Mouse (Mus musculus): ENCODE data around the gene Sox13. TPM values are rescaled to one million over a fixed set of nuclear protein-coding genes. Genes with fewer than 3 reads are reported as not detected.

Sox13 gene
- total RNA-seq, 2 experiments from 2014 or later, result 8.9 to 12.4 TPM

DNA sequence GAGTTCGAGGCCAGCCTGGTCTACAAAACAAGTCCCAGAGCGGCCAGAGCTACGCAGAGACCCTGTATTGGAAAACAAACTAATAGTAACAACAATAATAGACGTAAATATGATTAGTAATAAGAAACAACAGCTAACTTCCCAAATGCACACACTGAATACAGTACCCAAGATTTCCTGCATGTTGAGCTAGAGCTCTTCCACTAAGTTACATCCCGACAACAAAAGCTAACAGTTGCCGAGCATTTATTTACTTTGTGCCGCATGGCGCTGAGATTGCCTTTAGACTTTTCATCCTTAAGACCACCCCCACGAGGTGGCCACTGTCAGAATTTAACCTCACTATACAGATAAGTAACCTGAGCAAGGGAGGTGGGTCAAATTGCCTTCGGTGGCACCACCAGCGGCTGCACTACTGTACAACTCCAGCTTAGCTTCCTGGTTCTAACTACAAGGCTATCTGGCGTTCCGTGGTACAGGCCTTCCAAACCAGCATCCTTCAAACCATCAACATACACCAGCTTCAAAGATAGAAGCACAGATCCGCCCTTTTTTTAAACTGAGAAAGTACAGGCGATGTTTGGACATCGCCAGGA lies 2.1 kb downstream of the Sox13 start:
- H3K4me3 ChIP-seq, result peak overlapping the region; percentile 94
- TF ChIP-seq CTCF (IDR thresholded peaks at IDR 0.05), result peak; percentile 28
- DNase-seq, result no peak
- intact Hi-C loops (cut with DNase I), result loop anchor here (2.0 kb wide), 1 partner anchor 39 kb away; no protein-coding TSS in a partner anchor
- peak overlapping the region; percentile 91 for H3K27ac ChIP-seq

DNA sequence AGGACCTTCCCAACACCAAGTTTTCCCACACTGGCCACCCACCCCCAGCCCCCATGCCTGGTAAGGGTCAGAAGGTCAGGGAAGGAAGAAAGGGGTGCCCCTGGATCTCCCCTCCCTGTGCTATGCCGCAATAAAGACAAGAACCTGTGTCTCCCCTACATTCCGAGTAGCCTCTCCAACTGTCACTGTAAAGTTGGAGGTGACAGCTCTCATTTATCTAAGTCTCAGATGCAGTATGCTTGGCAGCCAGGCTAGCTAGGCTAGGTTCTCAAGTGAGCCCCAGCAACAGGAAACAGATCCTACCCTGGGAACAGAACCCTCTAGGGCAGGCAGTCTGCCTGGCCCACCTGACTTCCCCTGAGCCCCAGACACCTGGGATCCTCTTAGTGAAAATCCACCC lies 3.1 kb downstream of the Sox13 start:
- TF ChIP-seq CTCF (IDR thresholded peaks at IDR 0.05), result no peak
- H3K4me3 ChIP-seq, result peak overlapping the region; percentile 94
- peak overlapping the region; percentile 91 for H3K27ac ChIP-seq
- DNase-seq, result no peak
- intact Hi-C loops (cut with DNase I), result no loop called here

DNA sequence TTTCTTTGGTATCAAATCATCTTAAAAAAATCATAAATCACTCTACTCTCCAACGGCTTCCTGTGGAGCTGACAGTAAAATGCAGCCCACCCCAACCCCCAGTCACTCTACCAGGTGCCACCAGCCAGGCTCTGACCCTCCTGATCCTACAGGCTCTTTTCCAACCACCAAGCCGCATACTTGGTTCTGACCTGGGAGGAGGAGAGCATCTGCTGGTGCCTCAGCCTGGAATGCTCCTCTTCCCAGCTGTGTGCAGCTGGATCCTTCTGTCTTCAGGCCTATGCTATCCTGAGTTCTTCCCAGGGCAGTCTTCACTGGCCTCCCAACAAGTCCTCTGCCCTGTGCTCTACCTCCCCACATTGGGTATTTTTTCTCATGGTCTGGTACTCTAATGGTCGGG lies 3.7 kb downstream of the Sox13 start:
- Histone ChIP-seq H3K27ac (peak overlapping the region; percentile 91), H3K4me3 (peak overlapping the region; percentile 94)
- no peak for DNase-seq
- TF ChIP-seq CTCF (IDR thresholded peaks at IDR 0.05), result no peak
- intact Hi-C loops (cut with DNase I), result no loop called here

DNA sequence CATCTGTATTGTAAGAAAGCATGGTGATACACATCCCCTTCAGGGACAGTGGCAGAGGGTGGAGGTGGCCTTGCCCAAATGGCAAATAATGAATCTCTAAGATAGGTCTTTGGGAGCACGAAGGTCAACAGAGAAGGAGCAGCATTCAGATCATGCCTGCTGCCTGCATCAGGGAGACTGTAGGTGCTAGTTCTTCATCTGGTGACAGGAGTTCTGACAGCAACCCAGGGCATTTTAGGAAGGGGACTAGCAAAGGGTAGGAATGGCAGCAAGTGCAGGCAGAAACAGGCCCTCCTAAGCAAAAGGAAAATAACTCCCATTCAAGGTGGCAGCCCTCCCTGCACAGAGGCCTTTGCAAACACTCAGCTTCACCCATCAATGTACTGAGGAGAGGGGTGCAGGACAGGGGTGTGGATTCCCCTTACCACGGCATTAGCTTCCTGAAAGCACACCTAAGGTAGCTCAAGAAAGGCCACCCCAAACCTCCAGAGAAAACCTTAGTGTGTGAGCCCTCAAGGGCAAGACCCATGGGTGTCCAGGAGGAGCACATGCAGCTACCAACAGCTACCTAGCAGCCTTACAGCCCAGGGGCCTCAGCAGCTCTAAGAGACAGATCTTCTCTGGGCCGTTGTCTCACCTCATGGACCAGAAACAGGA lies 4.9 kb downstream of the Sox13 start:
- Histone ChIP-seq H3K4me3 (peak overlapping the region; percentile 73), H3K27ac (peak overlapping the region; percentile 91)
- no peak for DNase-seq
- TF ChIP-seq CTCF (IDR thresholded peaks at IDR 0.05), result no peak
- intact Hi-C loops (cut with DNase I), result no loop called here

DNA sequence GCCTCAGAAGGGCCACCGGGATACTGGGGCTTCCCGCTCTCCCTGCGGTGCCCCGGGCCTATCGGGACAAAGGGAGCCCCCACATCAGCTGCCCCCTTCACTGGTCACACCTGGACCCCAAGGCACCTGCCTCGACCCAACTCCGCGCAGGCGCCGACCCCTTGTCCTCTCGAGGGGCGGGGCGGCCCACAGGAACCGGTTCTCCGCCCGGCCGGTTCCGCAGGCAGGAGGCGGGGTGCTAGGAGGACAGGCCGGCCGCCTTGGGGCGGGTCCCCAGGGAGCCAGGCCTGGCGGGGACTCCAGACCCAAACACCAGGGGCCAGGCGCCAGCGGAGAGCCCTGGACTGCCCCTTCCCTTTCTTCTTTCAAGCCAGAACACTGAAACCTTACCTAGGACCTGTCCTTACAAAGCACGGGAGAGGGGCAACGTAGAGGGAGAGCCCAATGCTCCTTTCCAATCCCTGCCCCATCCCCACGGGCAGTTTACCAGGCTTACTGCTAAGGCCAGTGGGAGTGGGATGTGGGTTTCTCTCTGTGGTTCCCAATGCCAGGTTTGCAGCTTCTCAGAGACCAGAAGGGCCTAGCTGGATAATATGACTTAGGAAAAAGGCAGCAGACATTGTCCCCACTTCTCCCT lies 5.9 kb downstream of the Sox13 start:
- DNase-seq, result peak; percentile 86
- TF ChIP-seq CTCF (IDR thresholded peaks at IDR 0.05), result no peak
- intact Hi-C loops (cut with DNase I), result no loop called here
- Histone ChIP-seq H3K27ac (peak overlapping the region; percentile 91), H3K4me3 (peak overlapping the region; percentile 73)

DNA sequence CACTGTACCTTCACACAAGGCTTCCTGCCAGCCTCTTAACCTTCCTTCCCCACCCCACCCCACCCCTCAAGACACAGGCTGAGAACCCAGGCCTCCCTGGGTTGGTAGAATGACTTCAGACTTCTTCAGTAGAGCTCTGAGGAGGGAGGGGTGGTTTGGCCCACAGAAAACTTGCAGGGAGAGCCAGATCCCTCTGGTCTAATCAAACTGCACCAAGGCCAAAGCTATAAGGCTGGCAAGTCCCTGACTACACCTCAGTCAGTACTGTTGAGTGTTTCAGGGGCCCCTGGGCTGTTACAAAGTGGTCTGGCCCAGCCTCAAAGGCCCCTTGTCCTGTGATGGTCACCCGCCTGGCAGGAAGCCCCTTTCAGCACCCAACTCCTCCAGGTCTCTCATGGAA lies 6.6 kb downstream of the Sox13 start:
- H3K4me3 ChIP-seq, result peak overlapping the region; percentile 73
- TF ChIP-seq CTCF (IDR thresholded peaks at IDR 0.05), result no peak
- peak overlapping the region; percentile 91 for H3K27ac ChIP-seq
- intact Hi-C loops (cut with DNase I), result no loop called here
- DNase-seq, result peak; percentile 19

DNA sequence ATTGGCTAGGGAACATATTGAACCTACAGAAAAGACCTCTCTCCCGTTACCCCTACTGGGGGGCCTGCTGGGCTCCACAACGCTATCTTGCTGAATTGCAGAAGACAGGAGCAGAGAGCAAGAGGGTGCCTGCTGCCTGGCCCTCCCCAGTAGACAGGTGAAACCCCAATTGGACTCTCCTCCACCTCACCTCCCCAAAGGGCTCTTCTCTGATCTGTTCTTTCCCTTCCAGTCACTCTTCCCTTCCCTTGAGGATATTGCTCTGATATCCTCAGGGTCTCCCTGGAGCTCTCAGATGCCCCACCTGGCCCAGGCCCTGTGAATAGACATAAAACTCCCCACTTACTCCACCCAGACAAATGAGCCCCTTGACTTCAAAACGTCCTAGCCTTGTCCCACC lies 7.1 kb downstream of the Sox13 start:
- no peak for TF ChIP-seq CTCF (IDR thresholded peaks at IDR 0.05)
- intact Hi-C loops (cut with DNase I), result no loop called here
- H3K4me3 ChIP-seq, result peak overlapping the region; percentile 19
- H3K27ac ChIP-seq, result peak overlapping the region; percentile 91
- peak; percentile 1 for DNase-seq

DNA sequence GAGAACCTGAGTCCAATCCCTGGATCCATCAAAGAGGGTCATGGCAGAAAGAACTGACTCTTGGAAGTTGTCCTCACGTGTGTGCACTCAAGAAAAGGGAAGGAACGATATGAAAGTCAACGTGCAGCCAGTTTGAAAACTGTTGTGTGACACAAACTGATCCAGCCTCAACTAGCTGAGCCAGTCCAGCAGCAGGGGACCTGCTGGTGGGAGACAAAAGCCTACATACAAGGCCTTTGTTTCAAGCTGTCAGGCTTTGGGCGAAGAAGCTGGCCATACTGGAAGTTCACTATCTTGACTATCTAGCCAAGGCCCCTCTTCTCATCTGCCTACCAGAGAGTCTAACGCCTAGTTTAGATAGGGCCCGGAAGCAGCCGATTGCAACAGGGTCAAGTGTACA lies 7.7 kb downstream of the Sox13 start:
- Histone ChIP-seq H3K4me3 (peak overlapping the region; percentile 19), H3K27ac (peak overlapping the region; percentile 91)
- intact Hi-C loops (cut with DNase I), result no loop called here
- TF ChIP-seq CTCF (IDR thresholded peaks at IDR 0.05), result no peak
- no peak for DNase-seq

DNA sequence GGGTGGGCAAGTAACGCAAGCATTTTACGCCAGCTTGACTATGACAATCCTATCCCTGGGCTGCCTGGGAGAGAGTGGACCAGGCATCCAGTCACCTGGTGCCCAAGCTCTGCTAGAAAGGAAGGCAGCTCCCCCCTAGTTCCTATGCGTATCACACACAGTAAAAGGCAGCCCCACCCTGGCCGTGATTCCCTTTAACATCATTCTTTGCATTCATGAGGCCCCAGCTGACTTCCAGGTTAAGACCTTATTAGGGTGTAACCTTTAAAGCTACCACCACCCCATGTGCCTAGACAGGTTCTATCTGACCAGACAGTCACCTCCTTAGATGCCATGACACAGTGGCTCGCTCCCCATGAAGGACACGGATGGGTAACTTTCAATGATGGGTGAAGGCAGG lies 8.7 kb downstream of the Sox13 start:
- Histone ChIP-seq H3K4me3 (peak overlapping the region; percentile 34), H3K27ac (peak overlapping the region; percentile 86)
- TF ChIP-seq CTCF (IDR thresholded peaks at IDR 0.05), result no peak
- DNase-seq, result no peak
- intact Hi-C loops (cut with DNase I), result no loop called here

DNA sequence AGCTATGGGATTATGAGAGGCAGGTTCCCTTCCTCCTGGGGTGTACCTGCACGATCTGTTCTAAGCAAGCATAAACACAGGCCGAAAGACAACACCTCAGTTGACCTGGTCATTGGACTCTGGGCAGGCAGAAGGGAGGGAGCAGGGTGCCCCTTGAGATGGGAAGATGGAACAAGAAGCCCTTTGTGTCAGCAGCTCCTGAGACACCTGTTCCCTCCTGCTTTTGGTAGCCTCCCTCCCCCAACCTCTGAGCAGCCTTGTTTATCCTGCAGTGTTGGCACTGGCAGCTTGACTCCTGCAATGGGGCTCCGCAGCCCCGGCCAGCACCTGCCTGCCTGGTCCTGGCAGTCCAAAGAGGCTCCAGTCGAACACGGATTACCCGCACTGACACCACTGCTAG lies 9.1 kb downstream of the Sox13 start:
- H3K27ac ChIP-seq, result peak overlapping the region; percentile 86
- DNase-seq, result peak; percentile 50
- peak overlapping the region; percentile 34 for H3K4me3 ChIP-seq
- TF ChIP-seq CTCF (IDR thresholded peaks at IDR 0.05), result no peak
- intact Hi-C loops (cut with DNase I), result no loop called here

DNA sequence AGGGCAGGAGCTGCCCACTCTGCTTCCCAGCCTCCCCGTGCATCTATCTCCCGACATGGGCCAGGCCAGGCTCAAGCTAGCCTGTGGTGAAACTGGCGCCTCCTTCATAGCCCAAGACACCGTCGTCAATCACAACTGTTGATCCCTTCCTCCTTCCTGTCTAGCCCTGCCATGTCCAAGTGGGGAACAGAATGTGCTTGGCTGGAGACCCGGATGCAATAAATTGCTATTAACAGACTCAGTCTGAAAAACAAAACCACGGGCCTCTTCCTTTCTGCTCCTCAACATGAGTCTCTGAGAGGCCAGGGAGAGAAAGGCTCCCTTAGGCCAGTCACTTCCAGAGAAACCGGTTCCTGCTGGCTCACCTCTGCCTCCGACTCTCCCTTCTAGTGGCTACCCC lies 11.2 kb downstream of the Sox13 start:
- Histone ChIP-seq H3K27ac (peak overlapping the region; percentile 86), H3K4me3 (peak overlapping the region; percentile 59)
- TF ChIP-seq CTCF (IDR thresholded peaks at IDR 0.05), result no peak
- DNase-seq, result peak; percentile 79
- intact Hi-C loops (cut with DNase I), result no loop called here

DNA sequence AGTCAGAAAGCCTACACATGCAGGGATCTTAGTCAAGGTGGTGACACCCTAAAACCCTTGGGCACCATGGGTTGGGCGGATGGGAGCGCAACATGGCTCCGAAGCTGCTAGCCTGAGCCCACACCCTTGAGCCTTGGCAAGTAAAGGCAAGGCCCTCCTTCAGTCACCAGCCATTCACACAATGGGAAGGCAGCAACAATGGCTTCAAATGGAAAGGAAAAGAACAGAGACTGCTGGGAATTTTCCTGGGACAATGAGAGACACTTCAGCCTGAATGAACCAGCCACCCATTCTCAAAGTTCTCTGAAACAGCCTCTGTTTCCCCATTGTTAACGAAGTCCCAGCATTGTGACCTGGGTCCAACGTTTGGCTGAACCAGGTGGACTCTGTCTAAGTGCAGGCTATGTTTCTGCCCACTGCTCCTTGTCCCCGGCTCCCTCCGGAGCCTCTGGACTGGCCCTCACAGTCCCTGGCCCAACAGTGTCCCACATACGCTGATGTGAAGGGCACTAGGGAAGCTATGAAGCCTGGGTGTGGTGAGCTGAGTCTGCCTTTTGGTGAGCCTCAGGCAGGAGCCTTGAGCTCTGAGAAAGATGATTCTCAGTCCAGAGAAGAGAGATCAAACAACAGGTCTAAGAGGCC lies 12.6 kb downstream of the Sox13 start:
- no peak overlapping the region for H3K4me3 ChIP-seq
- DNase-seq, result no peak
- intact Hi-C loops (cut with DNase I), result no loop called here
- H3K27ac ChIP-seq, result peak overlapping the region; percentile 86
- TF ChIP-seq CTCF (IDR thresholded peaks at IDR 0.05), result no peak

DNA sequence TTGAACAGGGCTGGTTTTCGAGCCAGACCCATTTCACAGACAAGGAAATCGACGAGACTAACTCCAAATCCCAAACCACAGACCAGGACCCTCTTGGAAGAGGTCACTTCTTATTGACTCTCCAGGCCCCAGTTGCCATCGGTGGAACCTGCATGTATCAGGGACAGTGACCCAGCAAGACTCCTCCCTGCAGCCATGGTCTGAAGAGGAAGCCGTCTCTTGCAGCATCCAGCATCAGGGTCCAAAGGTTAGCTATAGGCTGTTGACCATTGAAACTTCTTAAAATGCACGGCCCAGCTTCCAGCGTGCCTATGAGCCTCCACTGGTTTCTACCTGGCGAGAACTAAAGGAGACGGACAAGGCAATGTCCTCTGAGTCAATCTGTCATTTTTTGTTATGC lies 14.4 kb downstream of the Sox13 start:
- no peak for TF ChIP-seq CTCF (IDR thresholded peaks at IDR 0.05)
- intact Hi-C loops (cut with DNase I), result no loop called here
- H3K27ac ChIP-seq, result no peak overlapping the region
- no peak overlapping the region for H3K4me3 ChIP-seq
- no peak for DNase-seq

All from gastrocnemius, adult 2 months (tissue).